Mouse (Mus musculus) lung, postnatal 10 days (tissue): ENCODE measurements around the gene 1700125H20Rik.
"Not testable (repeated sequence)": the region's sequence is repeated elsewhere in the genome, so short reads cannot be mapped to it uniquely, and the experiment has no call there.

Source experiments
- DNase-seq: peaks from one replicate; pipeline ENCODE4 v3.0.0; 2021

Gene 1700125H20Rik

DNA sequence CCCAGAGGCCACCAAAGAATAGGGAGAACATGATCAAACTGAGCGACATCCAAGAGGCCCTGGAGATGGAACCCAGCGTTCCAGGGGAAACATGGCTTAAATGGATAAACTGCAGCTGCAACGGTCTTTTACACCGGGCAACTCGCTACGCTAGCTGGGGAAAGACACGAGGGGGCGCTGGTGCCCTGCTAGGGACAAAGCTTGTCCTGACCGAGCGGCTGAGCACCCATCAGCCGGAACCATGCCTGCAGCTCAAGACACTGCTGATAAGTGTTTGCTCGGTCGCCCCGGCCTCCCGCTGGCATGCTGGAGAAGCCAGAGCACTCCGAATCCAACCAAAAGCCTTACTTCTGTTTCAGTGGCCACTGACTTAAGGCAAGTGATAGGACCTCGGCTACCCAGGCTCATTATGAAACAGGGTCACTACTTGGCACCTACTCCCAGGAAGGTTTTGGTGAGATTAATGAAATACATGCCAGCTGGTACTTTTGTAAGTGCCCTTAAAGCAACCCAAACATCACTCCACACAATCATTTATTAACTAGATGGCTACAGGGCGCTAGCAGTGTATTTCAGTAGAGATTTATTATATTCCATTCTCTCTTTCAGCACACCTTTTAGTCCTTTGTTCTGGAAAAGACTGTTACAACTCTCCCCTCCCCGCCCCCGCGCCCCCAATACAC is at the start of gene 1700125H20Rik:
TSS of gene 1700125H20Rik (plus strand) at position 347 of the 683 bp plus-strand sequence.
- DNase-seq, result peak; percentile 95

GRCm38 (mm10) chr11:85122073-85122472 is 48.1 kb upstream of the 1700125H20Rik start:
- no peak for DNase-seq

DNA sequence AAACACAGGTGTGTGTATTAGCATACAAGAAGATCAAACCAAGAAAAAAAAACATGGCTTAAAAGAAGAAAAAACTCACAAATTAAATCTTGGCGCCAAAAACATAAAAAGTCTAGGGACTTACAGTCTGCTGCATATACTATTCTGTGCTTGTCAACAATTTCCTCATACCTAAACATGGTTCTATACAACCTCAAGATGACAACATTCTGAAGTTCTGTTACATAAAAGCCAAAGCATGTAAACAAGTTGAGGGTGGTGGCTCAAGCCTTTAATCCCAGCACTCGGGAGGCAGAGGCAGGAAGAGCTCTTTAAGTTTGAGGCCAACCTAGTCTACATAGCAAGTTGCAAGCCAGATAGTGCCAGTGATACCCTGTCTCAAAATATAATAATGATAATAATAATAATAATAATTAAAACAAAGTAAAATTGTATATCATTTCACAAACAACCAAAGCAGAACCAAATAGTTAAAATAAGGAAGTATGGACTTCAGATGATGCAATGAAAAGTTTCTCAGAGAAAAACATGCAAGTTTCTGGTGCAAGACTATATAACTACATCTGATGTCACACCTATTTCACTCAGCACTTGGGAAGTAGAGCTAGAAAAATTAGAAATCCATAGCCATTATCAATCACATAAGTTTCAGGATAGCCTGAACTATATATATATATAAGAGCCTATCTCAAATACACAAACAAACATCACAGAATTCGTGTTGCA is 46.8 kb upstream of the 1700125H20Rik start:
- no peak for DNase-seq

GRCm38 (mm10) chr11:85126257-85127102 is 43.7 kb upstream of the 1700125H20Rik start:
- no peak for DNase-seq

DNA sequence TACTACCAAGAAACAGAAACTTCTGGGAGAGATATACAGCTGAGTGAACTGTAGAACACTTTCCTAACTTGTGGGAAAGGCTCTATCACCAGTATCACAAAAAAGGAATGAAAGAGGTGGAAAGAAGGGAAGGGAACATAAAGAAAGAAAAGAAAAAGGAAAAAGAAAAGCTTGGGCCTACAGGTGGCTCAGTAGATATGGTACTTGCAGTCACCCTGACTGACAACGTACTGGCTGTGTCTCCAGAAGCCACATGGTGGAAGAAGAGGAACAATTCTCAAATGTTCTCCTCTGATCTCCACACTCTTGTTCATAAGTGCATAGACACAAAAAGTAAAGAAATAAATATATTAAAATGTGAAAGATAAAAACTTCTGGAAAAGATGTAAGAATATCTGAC is 41.3 kb upstream of the 1700125H20Rik start:
- DNase-seq, result no peak

- DNase-seq, result no peak
Observed at GRCm38 (mm10) chr11:85131542-85131941, 38.7 kb upstream of the 1700125H20Rik start.

DNA sequence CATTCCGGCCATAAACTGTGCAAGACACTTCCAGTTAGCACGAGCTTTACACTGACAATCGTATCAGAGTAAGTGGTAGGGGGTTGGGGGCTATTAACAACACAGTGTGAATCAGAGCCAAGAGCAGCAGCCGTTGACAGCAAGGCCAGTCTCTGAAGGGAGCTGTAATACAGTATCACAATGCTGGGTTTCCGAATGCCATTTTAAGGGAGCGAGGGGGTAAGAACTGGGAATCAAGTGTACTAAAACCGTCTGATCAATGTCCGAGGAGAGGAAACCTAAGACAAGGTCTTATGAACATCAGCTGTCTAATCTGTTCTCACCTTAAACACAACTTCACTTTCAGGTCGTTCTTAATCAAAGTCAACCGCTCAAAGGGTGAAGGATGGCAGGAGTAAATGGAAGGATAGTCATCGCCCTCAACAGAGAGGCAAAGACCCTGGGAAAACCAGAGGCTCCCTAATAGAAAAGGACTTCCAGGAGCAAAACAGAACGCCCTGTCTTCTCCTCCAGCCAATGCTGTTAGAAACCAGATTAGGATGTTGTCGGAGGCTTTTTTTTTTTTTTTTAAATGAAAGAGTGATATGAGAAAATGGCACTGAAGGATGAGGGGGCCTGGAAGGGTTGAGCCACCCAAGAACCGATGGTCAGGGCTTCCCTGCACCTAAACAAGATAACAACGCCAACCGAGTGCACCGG is 31.3 kb upstream of the 1700125H20Rik start:
- peak; percentile 16 for DNase-seq

DNA sequence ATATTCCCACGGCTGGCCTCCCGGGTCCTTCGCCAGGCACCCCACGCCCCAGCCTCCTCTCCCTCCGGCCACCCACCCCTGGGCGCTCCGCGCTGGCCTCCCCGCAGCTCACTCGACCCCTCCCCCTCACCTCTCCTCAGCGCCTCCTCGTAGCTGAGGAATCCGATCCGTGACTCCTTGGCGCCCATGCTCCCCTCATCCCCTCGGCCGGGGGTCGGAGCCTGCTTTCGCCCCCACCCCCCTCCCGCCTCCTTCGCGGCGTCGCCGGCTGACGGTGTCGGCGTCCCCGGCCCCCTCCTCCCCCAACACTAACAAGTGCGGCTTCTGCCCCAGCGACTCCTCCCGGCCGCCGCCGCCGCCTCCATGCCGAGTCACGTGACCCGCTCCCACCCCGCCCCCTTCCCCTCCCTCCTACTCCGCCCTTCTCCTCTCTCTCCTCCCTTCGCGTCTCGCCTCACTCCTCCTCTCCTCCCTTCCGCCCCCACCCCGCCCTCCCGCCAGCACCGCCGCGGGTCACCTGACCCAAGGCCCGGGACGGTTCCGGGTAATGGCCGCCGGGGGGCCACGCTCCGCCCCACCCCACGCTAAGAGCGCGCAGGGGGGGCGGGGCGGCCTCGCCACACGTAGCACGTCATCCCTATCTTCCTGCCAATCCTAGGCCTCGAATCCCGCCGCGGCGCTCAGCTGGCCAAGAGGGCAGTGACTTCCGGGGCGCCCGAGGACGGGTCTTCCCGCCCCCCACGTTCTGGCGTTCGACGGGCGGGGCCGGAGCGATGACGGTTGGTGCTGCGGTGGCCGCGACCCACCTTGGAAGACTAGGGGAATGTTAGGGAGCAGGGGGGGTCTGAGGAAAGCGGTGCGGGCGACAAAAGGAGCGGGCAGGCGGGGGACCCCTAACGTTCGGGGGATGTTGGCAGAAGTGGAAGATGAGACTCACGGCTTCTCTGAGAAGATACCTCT is 30.3 kb upstream of the 1700125H20Rik start, which contains the start of gene Usp32:
TSS of gene Usp32 (minus strand) at position 581 of the 960 bp plus-strand sequence.
- DNase-seq, result peak; percentile 97

- no peak for DNase-seq
Observed at GRCm38 (mm10) chr11:85152256-85152930, 17.8 kb upstream of the 1700125H20Rik start.

- DNase-seq, result no peak
Observed at GRCm38 (mm10) chr11:85157301-85157700, 12.9 kb upstream of the 1700125H20Rik start.

GRCm38 (mm10) chr11:85163014-85163413 is 7.2 kb upstream of the 1700125H20Rik start:
- not testable (repeated sequence) for DNase-seq

DNA sequence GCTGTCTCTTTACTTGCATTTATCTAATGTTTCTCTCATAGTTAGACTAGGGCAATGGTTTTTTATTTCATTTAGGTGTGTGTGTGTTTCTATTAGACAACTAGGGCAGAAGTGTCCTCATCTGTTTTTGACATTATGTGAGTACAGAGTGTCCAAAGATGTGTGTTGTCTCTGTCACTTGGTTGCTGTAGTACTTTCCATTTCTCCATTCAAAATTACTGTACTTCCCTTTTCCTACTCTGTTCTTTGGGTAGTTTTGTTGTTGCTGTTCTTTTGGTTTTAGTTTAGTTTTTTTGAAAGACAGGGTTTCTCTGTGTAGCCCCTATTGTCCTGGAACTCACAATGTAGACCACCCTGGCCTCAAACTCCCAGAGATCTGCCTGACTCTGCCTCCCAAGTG is 5.8 kb upstream of the 1700125H20Rik start:
- DNase-seq, result no peak

DNA sequence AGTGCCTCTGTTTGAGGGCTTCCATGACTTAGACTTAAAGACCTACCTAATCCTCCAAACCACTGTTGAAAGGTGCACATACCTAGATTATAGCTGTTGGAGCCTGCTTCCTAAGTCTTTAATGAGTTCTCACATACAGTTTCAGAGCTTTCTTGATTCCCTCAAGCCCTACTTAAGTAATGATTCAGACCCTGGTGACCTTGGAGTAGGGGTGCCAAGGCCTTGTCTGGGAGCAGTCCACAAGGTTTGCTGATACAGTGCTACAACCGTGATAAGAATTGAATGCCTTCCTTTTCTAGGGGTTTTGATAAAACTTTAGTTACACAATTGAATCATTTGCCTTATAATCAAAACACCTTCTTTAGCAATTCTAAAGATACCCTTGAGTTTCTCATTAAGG is 2.7 kb upstream of the 1700125H20Rik start:
- no peak for DNase-seq

GRCm38 (mm10) chr11:85170833-85171232 is 629 bp downstream of the 1700125H20Rik start:
- DNase-seq, result no peak

DNA sequence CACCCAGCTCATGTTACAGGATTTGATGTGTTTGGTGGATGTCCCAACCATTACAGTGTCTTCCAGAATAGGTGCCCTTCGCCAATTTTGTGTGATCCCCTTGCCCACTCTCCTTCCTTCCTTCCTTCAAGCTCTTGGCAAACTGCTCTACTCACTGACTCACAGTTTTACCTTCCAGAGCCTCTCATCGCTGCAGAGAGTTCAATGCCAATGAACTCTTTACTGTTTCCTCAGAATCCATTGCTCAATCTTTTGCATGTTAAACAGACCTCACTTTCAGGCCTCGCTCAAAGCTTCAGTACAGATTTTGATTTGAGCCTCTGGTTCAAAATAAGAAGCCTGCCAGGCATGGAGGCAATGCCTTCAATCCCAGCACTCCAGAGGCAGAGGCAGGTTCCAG is 5.7 kb downstream of the 1700125H20Rik start:
- DNase-seq, result no peak

GRCm38 (mm10) chr11:85177761-85178160 is 7.6 kb downstream of the 1700125H20Rik start:
- no peak for DNase-seq

- DNase-seq, result no peak
Observed at GRCm38 (mm10) chr11:85178413-85178812, 8.2 kb downstream of the 1700125H20Rik start.

DNA sequence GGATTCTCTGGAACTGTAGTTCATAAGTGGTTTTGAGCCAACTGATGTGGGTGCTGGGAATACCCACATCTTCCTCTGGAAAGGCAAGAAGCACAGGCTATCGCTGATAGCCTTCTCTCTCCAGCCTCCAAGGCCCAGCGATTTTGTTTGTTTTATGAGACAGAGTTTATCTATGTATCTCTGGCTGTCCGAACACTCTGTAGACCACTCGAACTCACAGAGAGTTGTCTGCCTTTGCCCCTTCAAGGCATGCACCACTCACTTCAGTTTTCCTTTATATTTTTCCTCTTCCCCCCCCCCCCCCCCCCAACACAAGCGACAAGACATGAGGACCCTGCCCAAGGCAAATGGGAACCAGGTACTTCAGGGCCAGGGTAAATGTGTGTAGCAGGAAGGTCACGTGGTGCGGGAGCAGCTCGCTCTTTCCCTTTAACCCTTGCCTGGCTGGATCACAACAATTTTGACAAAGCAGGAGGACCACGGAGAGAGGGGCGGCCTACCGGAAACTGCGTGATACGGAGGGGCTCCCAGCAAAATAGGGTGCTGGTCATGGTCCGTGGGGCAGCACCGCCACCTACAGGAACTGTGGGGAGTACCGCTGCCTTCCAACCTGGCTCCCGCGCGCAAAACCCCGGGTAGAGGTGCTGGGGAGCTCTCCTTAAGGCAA is 12.5 kb downstream of the 1700125H20Rik start:
- peak; percentile 84 for DNase-seq

- peak; percentile 38 for DNase-seq
Observed at GRCm38 (mm10) chr11:85183284-85183779, 13.1 kb downstream of the 1700125H20Rik start.

DNA sequence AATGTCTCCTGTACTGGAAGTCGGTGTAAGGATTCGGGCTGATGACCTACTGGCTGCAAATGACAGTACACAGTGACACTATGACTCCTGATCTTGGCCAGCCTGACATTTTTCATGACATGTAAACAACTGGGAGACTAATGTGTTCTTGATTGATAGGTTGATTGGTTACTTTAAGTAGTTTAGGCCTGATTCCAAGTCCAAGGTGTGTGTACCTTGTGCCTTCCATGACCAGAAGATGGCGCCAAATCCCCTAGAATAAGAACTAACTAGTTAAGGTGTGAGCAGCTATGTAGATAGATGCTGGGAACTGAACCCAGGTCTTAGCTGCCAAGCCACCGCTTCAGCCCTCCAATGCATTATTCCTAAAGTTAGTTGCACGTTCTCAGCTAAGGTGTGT is 13.9 kb downstream of the 1700125H20Rik start:
- peak; percentile 58 for DNase-seq
